Mouse (Mus musculus) liver, embryonic 16.5 days (tissue): Measurements from ENCODE around the gene Lrriq1. TPM values are rescaled to one million over a fixed set of nuclear protein-coding genes. Genes with fewer than 3 reads are reported as not detected.
A peak's percentile ranks its signal among the peaks of the same experiment; 100 is the strongest.

Source experiments
- ATAC-seq: fragments of 200-750 bp; cut with Nextera tagmentation; 2 replicates; pipeline ENCODE4 v1.8.0; 2017; ENCODE audit warnings: low read depth, mild to moderate bottlenecking, moderate number of reproducible peaks, moderate library complexity
- H3K27ac ChIP-seq: fragments of 300-500 bp; sonication (generic); 2 replicates; pipeline ENCODE4 v1.5.1; 2014; ENCODE audit warnings: mild to moderate bottlenecking, low read length
- H3K27me3 ChIP-seq: fragments of 300-500 bp; sonication (generic); 2 replicates; pipeline ENCODE4 v1.6.1; 2014; ENCODE audit warnings: low read depth, low read length, mixed read lengths; ENCODE audit not compliant: control insufficient read depth, insufficient read depth
- H3K36me3 ChIP-seq: fragments of 300-500 bp; sonication (generic); 2 replicates; pipeline ENCODE4 v1.6.1; 2014; ENCODE audit warnings: mild to moderate bottlenecking; ENCODE audit not compliant: control insufficient read depth, insufficient read depth
- H3K4me1 ChIP-seq: fragments of 300-500 bp; sonication (generic); 2 replicates; pipeline ENCODE4 v1.6.1; 2014; ENCODE audit warnings: low read depth, low read length, mixed read lengths; ENCODE audit not compliant: control insufficient read depth
- H3K4me2 ChIP-seq: fragments of 300-500 bp; sonication (generic); 2 replicates; pipeline ENCODE4 v1.6.1; 2014; ENCODE audit warnings: low read depth, low read length, mixed read lengths
- H3K4me3 ChIP-seq: fragments of 300-500 bp; sonication (generic); 2 replicates; pipeline ENCODE4 v1.5.1; 2014; ENCODE audit warnings: low read depth, mild to moderate bottlenecking, low read length
- H3K9ac ChIP-seq: fragments of 300-500 bp; sonication (generic); 2 replicates; pipeline ENCODE4 v1.6.1; 2014; ENCODE audit warnings: low read depth, low read length
- H3K9me3 ChIP-seq: fragments of 300-500 bp; sonication (generic); replicated peaks from 2 replicates; pipeline ENCODE4 v1.6.1; 2016; ENCODE audit warnings: low read length; ENCODE audit not compliant: control insufficient read depth
- WGBS: fragments of 180-500 bp; shearing (Covaris S2); extraction: QIAGEN DNeasy Blood & Tissue Kit; methylation state at CpG from one replicate; pipeline ENCODE4 v1.1.7; 2014; ENCODE audit not compliant: insufficient replicate concordance; 5-methylcytosine and 5-hydroxymethylcytosine counted together
- polyA plus RNA-seq: library from polyadenylated mRNA; unstranded; fragments of >200 nt; fragmentation: Nextera tagmentation; extraction: Ambion mirVana; gene quantifications from 2 replicates; pipeline ENCODE4 v1.2.1, GENCODE M21; 2015

Lrriq1 gene
- polyA plus RNA-seq, 1 experiment from 2014 or later, result not detected

DNA sequence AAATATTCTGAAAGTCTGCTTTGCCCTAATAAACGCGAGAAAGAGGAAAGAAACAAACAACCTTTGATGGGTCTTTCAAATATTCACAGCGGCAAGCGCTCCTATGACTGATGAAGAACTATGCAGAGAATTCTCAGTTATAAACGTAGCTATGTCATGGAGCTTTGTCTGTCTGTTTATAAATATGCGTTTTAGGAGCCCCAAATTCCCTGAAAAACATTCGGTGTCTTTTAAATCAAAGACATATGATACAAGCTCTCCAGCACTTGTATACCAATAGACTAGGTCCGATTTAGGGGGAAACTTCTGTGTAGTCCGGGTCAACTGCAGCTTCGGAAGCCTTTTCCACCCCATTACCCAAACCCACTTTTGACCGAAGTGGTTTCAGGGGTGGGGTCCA is 205.2 kb downstream of the Lrriq1 start:
- 6% methylated on average over 11 of the region's 11 CpGs for WGBS
- no peaks in the 10 kb centered on the region; the same call in 1 of the 2 replicates for H3K4me1 ChIP-seq
- H3K4me3 ChIP-seq, result no peak overlapping the region
- no peak overlapping the region for H3K4me2 ChIP-seq
- no peaks in the 10 kb centered on the region for H3K9me3 ChIP-seq
- H3K36me3 ChIP-seq, result no peaks in the 10 kb centered on the region
- no peak overlapping the region for H3K9ac ChIP-seq
- H3K27ac ChIP-seq, result no peak overlapping the region
- peaks cover 79% of the 10 kb centered on the region for H3K27me3 ChIP-seq
- no peak for ATAC-seq

GRCm38 (mm10) chr10:103029730-103030490 is 206.2 kb downstream of the Lrriq1 start, which contains the start of gene Alx1:
Gene Alx1, minus strand, starts transcription at chr10:103030215.
- Histone ChIP-seq H3K4me1 (no peaks in the 10 kb centered on the region; the same call in 1 of the 2 replicates), H3K4me2 (no peak within 1 kb of the TSS), H3K4me3 (no peak within 1 kb of the TSS), H3K9ac (no peak within 1 kb of the TSS), H3K36me3 (no peaks in the 10 kb centered on the region), H3K27ac (no peak within 1 kb of the TSS), H3K27me3 (peaks cover 74% of the 10 kb centered on the region), H3K9me3 (no peaks in the 10 kb centered on the region)
- 4% methylated on average over 32 of the region's 32 CpGs for WGBS
- ATAC-seq, result no peak

DNA sequence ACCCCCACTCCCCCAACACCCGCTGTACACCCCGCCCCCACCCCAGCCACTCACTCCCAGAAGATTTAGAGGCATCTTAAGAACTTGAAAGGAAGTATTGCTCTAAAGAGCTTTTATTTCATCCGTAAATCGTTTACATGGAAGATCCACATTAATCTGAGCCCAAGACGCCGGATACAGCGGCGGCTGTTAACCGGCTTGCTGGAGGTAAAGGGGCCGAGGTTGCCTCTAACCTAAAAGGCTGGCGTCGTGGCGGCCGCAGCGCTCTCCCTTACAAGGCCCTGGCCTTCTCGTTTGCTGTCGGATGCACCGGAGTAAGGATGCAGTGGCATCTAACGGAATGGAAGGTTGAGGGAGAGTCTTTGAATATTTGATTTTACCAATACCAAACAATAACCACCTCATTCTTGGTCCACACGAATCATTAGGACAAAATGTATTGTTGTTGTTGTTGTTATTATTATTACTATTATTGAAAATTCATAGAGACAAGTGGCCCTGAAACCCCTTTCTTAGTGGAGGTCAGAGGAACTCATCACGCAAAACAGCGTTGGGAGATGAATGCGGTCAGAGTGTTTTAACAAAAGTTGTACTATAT is 206.9 kb downstream of the Lrriq1 start:
- Histone ChIP-seq H3K4me2 (no peak overlapping the region), H3K9ac (no peak overlapping the region), H3K4me3 (no peak overlapping the region), H3K27me3 (peaks cover 70% of the 10 kb centered on the region), H3K36me3 (no peaks in the 10 kb centered on the region), H3K4me1 (no peaks in the 10 kb centered on the region; the same call in 1 of the 2 replicates), H3K27ac (no peak overlapping the region), H3K9me3 (no peaks in the 10 kb centered on the region)
- ATAC-seq, result no peak
- 2% methylated on average over 23 of the region's 23 CpGs for whole genome bisulfite sequencing

- Histone ChIP-seq H3K27ac (no peak overlapping the region), H3K36me3 (no peaks in the 10 kb centered on the region), H3K9ac (no peak overlapping the region), H3K4me2 (peak overlapping the region; percentile 41), H3K27me3 (peaks cover 69% of the 10 kb centered on the region), H3K4me1 (no peaks in the 10 kb centered on the region; the same call in 1 of the 2 replicates), H3K9me3 (no peaks in the 10 kb centered on the region), H3K4me3 (peak overlapping the region; percentile 31; the same call in 1 of the 2 replicates)
- under 1% methylated on average over 49 of the region's 50 CpGs for WGBS
- ATAC-seq, result 0 out of 2 replicates have a peak, but pooled peaks have one; percentile 21
Observed at GRCm38 (mm10) chr10:103028253-103029131, 207.6 kb downstream of the Lrriq1 start.

DNA sequence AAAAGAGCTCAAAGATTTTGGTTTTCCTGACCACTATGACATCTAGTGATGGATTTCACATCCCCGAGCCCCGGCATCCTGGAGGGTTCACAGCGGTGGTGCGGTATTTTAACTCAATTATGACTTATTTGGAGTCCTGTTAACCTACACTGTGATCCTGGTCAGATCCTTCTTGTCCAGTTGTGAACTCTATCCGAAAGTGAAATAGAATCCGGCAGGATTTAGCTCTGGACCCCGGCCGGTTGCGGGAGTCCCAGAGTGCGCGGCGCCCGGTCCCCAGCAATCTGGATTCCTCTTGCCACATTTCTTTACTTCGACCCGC is 208.2 kb downstream of the Lrriq1 start:
- Histone ChIP-seq H3K4me2 (peak overlapping the region; percentile 41; the same call in 1 of the 2 replicates), H3K27me3 (peaks cover 65% of the 10 kb centered on the region), H3K9me3 (no peaks in the 10 kb centered on the region), H3K9ac (no peak overlapping the region), H3K4me1 (no peaks in the 10 kb centered on the region; the same call in 1 of the 2 replicates), H3K4me3 (peak overlapping the region; percentile 31; the same call in 1 of the 2 replicates), H3K36me3 (no peaks in the 10 kb centered on the region), H3K27ac (no peak overlapping the region)
- WGBS, result 2% methylated on average over 15 of the region's 15 CpGs
- no peak for ATAC-seq

- no peak overlapping the region for H3K27ac ChIP-seq
- no peak for ATAC-seq
- no peaks in the 10 kb centered on the region for H3K9me3 ChIP-seq
- no peak overlapping the region for H3K4me2 ChIP-seq
- peaks cover 64% of the 10 kb centered on the region for H3K27me3 ChIP-seq
- H3K4me3 ChIP-seq, result no peak overlapping the region
- H3K9ac ChIP-seq, result no peak overlapping the region
- 3% methylated on average over 20 of the region's 20 CpGs for WGBS
- H3K4me1 ChIP-seq, result no peaks in the 10 kb centered on the region; the same call in 1 of the 2 replicates
- H3K36me3 ChIP-seq, result no peaks in the 10 kb centered on the region
Observed at GRCm38 (mm10) chr10:103027226-103027930, 208.7 kb downstream of the Lrriq1 start.

- peaks cover 61% of the 10 kb centered on the region for H3K27me3 ChIP-seq
- H3K4me2 ChIP-seq, result no peak overlapping the region
- no peak for ATAC-seq
- H3K9me3 ChIP-seq, result no peaks in the 10 kb centered on the region
- H3K27ac ChIP-seq, result no peak overlapping the region
- H3K36me3 ChIP-seq, result no peaks in the 10 kb centered on the region
- no peaks in the 10 kb centered on the region; the same call in 1 of the 2 replicates for H3K4me1 ChIP-seq
- H3K4me3 ChIP-seq, result no peak overlapping the region
- under 1% methylated on average over 17 of the region's 17 CpGs for WGBS
- no peak overlapping the region for H3K9ac ChIP-seq
Observed at GRCm38 (mm10) chr10:103026636-103027225, 209.4 kb downstream of the Lrriq1 start.

- ATAC-seq, result no peak
- Histone ChIP-seq H3K9me3 (no peaks in the 10 kb centered on the region), H3K36me3 (no peaks in the 10 kb centered on the region), H3K4me2 (no peak overlapping the region), H3K9ac (no peak overlapping the region), H3K4me1 (no peaks in the 10 kb centered on the region), H3K4me3 (no peak overlapping the region), H3K27me3 (no peaks in the 10 kb centered on the region), H3K27ac (no peak overlapping the region)
- WGBS, result 54% methylated on average over 2 of the region's 2 CpGs
Observed at GRCm38 (mm10) chr10:103002556-103002955, 233.6 kb downstream of the Lrriq1 start.
